Mouse (Mus musculus) right cerebral cortex, postnatal 36 days (tissue): ENCODE results near the gene Larp1b.

ENCODE experiments used
- DNase-seq, 2 experiments: peaks; one replicate each; pipeline ENCODE4 v3.0.0; 2022; ENCODE audit warnings: low spot score in 2 of 2, mixed read lengths in 1 of 2

Gene Larp1b

GRCm38 (mm10) chr3:41082520-41082884 lies 132.9 kb downstream of the Larp1b start:
- no peak for DNase-seq

GRCm38 (mm10) chr3:41082885-41083789 lies 133.5 kb downstream of the Larp1b start, which contains the start of gene Pgrmc2:
Pgrmc2 (minus strand) TSS chr3:41083046.
- DNase-seq, result peak; percentile 99

GRCm38 (mm10) chr3:41083790-41084112 lies 134.1 kb downstream of the Larp1b start:
- peak in 1 of 2 experiments; percentile 15 for DNase-seq

GRCm38 (mm10) chr3:41084421-41084820 lies 134.8 kb downstream of the Larp1b start:
- no peak for DNase-seq

GRCm38 (mm10) chr3:41087071-41087470 lies 137.4 kb downstream of the Larp1b start:
- DNase-seq, result no peak
